Mouse (Mus musculus) spleen, postnatal 10 days (tissue): ENCODE measurements around the gene Rps27.
"Not testable (repeated sequence)": the region's sequence is repeated elsewhere in the genome, so short reads cannot be mapped to it uniquely, and the experiment has no call there.

Experiments used
- DNase-seq, 2 experiments: peaks; one replicate each; pipeline ENCODE4 v3.0.0; 2021 to 2022; ENCODE audit warnings: low spot score in 2 of 2

Gene Rps27

DNA sequence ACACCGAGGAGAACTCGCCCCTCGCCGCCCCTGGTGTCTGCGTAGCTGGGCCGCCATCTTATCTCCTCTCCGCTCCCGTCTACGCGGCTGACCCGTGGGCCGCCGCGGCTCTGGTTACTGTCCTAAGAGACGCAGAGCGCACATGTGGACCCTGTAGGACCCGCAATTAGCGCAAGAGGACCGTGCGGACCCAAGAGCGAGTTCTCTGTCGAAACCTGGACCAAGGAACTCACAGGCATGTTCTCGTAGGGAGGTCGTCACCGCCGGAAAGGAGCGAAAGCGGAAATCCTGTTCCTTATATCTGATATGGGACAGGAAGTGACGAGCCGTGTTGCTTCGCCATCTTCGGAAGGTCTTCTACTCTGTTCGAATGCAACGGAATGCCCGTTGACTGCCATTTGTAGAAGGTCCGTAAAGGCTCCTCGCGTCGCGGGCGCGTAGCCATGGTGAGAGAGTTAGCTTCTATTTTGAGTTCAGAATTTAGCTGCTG lies at the start of gene Rps27, which contains the start of gene Rab13:
Rps27 (minus strand) TSS at position 275 of the 490 bp plus-strand sequence.
Rab13 (plus strand) TSS at position 319 of the 490 bp plus-strand sequence.
- DNase-seq, result peak; percentile 87 to 90

DNA sequence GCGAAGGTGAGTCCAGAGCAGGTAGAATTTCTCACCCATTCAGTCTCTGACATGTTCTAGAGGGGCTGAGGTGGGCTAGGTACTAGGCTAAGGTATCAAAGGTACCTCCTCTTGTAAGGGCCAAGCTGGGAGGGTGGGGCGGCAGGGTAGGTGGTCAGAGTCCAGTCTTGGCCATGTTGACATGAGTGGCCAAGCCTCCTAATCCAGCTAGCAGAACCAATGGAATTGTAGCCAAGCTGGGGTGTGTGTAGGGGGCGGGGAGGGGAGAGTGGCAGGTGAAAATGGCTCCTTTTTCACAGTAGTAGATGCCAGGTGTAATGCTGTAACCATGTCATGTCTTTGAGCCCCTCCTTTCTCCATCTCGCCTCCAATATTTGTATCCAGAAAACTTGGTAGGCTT lies 45.1 kb upstream of the Rps27 start:
- no peak for DNase-seq

DNA sequence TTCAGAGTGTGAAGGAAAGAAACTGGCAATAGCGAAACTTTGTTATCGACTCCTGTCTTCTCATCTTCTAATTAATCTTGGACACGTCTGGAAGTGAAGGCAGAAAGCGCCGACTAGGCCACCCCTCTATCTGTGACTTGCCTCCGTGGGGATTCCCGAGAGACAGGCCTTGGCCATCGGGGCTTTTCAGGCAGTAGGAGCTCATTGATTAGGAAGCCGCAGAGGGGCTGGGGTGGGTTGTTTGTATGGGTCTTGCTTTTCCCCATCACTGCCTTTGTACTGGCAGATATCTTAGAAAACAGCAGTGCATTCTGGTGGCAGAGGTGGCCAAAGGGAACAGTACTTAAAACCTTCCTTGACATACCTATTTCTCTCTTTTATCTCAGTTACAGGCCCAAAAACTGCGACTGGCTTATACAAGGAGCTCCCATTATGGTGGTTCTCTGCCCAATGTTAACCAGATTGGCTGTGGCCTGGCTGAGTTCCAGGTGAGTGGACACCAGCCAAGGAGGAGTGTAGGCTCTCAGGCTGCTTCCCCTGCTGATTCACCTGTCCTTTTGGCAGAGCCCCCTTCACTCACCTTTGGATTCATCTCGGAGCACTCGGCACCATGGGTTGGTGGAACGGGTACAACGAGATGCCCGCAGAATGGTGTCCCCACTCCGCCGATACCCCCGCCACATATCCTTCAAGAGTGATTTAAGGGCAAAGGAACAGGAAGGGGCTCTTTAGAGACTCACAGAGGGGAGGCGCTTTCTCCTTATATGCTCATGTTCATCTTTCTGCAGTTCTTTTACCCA lies 43.5 kb upstream of the Rps27 start:
- no peak for DNase-seq

GRCm38 (mm10) chr3:90255784-90256353 lies 42.4 kb upstream of the Rps27 start:
- DNase-seq, result no peak

GRCm38 (mm10) chr3:90255194-90255565 lies 41.7 kb upstream of the Rps27 start:
- no peak for DNase-seq

DNA sequence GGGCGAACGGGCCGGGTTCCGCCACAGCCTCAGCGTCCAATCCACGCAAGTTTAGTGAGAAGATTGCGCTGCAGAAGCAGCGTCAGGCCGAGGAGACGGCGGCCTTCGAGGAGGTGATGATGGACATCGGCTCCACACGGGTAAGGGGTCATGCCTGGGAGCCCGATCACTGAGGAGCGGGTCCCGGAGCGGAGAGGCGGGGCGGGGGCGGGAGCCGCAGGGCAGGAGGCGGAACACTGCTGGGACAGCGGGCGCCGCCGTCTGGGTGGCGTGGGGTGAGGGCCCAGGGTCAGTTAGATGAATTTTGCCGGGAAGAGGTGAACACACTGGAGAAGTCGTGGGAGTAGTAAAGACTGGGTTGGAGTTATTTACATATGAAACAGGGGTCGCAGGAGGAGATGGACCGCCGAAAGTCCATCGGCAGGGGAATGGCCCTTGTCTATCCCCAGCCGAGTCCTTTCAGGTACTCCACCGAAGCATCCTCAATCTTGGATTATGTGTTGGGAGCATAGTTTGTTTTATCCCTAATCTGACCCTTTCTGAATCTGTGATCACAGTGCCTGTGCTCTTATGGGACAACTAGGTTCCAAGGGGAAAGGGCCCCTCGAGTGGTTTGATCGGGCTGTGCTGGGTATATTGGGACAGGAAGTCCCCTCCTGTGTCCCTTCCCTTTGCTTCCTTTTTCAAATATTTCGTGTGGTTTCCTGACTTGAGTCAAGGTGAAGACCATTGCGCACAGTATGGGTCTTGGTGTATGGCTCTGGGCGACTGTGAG lies 41.2 kb upstream of the Rps27 start:
- DNase-seq, result no peak

DNA sequence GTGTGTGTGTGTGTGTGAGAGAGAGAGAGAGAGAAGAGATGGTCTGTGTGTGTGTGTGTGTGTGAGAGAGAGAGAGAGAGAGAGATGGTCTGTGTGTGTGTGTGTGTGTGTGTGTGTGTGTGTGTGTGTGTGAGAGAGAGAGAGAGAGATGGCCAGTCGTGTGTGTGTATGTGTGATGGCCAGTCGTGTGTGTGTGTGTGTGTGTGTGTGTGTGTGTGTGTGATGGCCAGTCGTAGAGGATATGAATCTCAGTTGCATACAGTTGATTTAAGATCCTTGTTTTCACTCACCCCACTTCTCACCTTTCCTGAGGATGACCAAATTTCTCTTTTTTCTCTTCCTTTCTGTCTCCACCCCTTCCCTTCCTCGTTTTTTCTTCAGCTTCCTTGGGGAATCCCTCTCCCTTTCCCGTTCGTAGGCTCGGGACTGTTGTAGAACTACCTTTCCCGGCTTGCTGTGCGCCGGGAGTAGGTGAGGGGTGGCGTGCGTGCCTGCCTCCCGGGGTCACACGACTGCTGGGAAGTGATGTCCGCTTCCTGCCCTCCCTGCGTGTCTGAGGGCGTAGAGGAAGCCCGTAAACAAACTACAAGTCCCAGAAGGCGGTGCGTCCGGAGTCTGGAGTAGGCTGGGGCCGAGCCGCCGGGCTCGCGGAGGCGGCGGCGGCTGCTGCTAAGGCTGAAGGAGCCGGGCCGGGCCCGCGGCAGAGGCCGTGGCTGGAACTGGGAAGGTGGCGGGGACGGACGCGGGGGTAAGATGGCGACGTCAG lies 40.4 kb upstream of the Rps27 start, which contains the start of gene Crtc2:
Crtc2 (plus strand) TSS at position 511 of the 766 bp plus-strand sequence.
- peak; percentile 82 to 95 for DNase-seq

GRCm38 (mm10) chr3:90253174-90253573 lies 39.7 kb upstream of the Rps27 start:
- DNase-seq, result not testable (repeated sequence)

GRCm38 (mm10) chr3:90252659-90253058 lies 39.2 kb upstream of the Rps27 start:
- DNase-seq, result not testable (repeated sequence)

DNA sequence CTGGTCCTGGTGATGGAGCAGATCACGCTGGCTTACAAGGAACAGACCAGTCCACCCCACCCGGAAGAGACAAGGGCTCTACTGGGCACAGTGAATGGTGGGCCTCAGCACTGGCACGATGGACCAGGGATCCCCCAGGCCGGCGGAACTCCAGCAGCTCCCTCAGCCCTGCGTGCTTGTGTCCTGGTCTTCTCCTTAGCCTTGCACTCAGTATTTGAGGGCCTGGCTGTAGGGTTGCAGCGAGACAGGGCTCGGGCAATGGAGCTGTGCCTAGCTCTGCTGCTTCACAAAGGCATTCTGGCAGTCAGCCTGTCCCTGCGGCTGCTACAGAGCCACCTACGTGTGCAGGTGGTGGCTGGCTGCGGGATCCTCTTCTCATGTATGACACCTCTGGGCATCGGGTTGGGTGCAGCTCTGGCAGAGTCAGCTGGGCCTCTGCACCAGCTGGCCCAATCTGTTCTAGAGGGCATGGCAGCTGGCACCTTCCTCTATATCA lies 38.3 kb upstream of the Rps27 start:
- DNase-seq, result not testable (repeated sequence)

- no peak for DNase-seq
Observed at GRCm38 (mm10) chr3:90250791-90251190, 37.3 kb upstream of the Rps27 start.

- peak; percentile 26 to 44 for DNase-seq
Observed at GRCm38 (mm10) chr3:90248746-90249100, 35.3 kb upstream of the Rps27 start.

DNA sequence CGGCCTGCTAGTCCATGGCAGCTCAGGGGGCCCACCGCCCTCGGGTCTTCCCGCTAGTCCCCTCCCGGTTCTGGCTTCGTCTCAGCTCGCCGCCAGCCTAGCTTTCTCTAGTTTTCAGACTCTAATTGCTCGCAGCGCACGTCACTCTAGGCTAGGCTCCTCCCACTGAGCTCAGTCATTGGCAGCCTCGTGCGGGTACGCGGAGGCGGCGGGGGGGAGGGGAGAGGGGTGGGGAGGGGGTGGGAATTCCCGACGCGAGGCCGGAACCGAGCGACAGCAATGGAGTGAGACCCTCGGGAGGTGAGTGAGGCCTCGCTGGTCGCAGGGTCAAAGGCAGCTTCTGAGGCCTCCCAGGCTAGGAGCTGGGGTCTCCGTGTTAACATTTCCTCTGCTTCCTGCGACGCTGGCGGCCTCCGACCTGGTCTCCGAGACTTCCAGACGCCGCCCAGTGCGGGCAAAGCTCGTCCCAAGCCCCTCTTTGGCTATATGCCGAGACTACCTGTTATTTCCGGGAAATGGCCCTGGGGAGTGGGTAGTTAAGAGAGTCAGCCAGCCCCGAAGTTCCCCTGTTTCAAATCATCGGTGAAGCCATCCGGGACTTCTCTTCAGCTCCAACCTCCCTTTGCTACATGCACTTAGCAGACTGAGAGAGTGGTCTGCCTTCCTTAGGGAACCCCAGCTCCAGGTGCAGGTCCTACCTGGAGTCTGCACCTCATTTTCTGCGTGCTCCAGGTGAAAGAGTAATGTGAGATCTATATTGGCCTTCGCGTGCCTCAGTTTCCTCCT lies 34.7 kb upstream of the Rps27 start, which contains the start of gene Slc39a1:
Slc39a1 (plus strand) TSS at position 213 of the 786 bp plus-strand sequence.
- peak; percentile 73 to 89 for DNase-seq

GRCm38 (mm10) chr3:90247630-90247959 lies 34.1 kb upstream of the Rps27 start:
- no peak for DNase-seq

GRCm38 (mm10) chr3:90245406-90245805 lies 32.0 kb upstream of the Rps27 start:
- no peak for DNase-seq

GRCm38 (mm10) chr3:90242984-90243775 lies 29.7 kb upstream of the Rps27 start, which contains the start of gene Creb3l4:
Gene Creb3l4, minus strand, starts transcription at chr3:90243512.
- DNase-seq, result no peak

- no peak for DNase-seq
Observed at GRCm38 (mm10) chr3:90241669-90242358, 28.4 kb upstream of the Rps27 start.

GRCm38 (mm10) chr3:90241251-90241650 lies 27.8 kb upstream of the Rps27 start:
- no peak for DNase-seq
